In genomic region chr2:32450881-32451844, GRCm38 (mm10) we compare ENCODE assay signal across 8 mouse cellular contexts. TPM values are rescaled to one million over a fixed set of nuclear protein-coding genes. Genes with fewer than 3 reads are reported as not detected.
DNase-seq lines count a peak whose midpoint lies in the region; ATAC-seq and TF ChIP-seq lines count a peak whose summit lies in the region.

Gene Slc25a25, minus strand, starts transcription at chr2:32451445.

- peak; percentile 98 for DNase-seq in A20 (ENCODE audit: low read depth, low spot score)
- DNase-seq in heart, embryonic 10.5 days (ENCODE audit: low spot score): peak; percentile 99
- DNase-seq in liver: peak; percentile 99
- peak; percentile 98 for DNase-seq in spleen, postnatal 4 days (ENCODE audit: low spot score in 2 of 2)

- H3K4me3 ChIP-seq in bone marrow macrophage, adult 2 months (ENCODE audit: insufficient read depth, low read length): peak within 1 kb of the TSS; percentile 84
- peak within 1 kb of the TSS; percentile 62 for H3K4me3 ChIP-seq in embryonic fibroblast, embryonic 13.5 days (ENCODE audit: insufficient read depth, low read length)
- H3K4me3 ChIP-seq in heart, embryonic 10.5 days: peak within 1 kb of the TSS; percentile 84
- peak within 1 kb of the TSS; percentile 85 for H3K4me3 ChIP-seq in kidney, embryonic 15.5 days (replicated peaks)

- peak within 1 kb of the TSS; percentile 76 for H3K9ac ChIP-seq in kidney, embryonic 15.5 days

- WGBS in heart, embryonic 10.5 days: under 1% methylated on average over 103 of the region's 103 CpGs
- WGBS in kidney, embryonic 15.5 days: under 1% methylated on average over 94 of the region's 103 CpGs

- peaks cover 31% of the 10 kb centered on the region for H3K4me1 ChIP-seq in bone marrow macrophage, adult 2 months (ENCODE audit: control insufficient read depth, insufficient read depth, low read length)
- peaks cover 9% of the 10 kb centered on the region; the same call in 1 of the 2 replicates for H3K4me1 ChIP-seq in embryonic fibroblast, embryonic 13.5 days (ENCODE audit: control insufficient read depth, insufficient read depth, low read length)
- H3K4me1 ChIP-seq in heart, embryonic 10.5 days: peaks cover 52% of the 10 kb centered on the region
- peaks cover 54% of the 10 kb centered on the region for H3K4me1 ChIP-seq in kidney, embryonic 15.5 days

- no peak for TF ChIP-seq CTCF in bone marrow macrophage, adult 2 months (IDR thresholded peaks at IDR 0.05; ENCODE audit: low read depth, low read length)
- no peak for TF ChIP-seq CTCF in embryonic fibroblast, embryonic 13.5 days (IDR thresholded peaks at IDR 0.05; ENCODE audit: borderline replicate concordance, insufficient read depth, low read length)

- peak; percentile 92 for ATAC-seq in kidney, embryonic 15.5 days (replicated peaks; ENCODE audit: low FRiP score)
- ATAC-seq in monocyte, adult 5-6 weeks (replicated peaks; ENCODE audit: insufficient number of reproducible peaks, low FRiP score, low TSS enrichment, poor library complexity, severe bottlenecking): peak; percentile 78

- H3K36me3 ChIP-seq in heart, embryonic 10.5 days: peaks cover 10% of the 10 kb centered on the region; the same call in 1 of the 2 replicates
- H3K36me3 ChIP-seq in kidney, embryonic 15.5 days: peaks cover 13% of the 10 kb centered on the region

- no peak for TF ChIP-seq POLR2A in bone marrow macrophage, adult 2 months (IDR thresholded peaks at IDR 0.05; ENCODE audit: borderline replicate concordance, low read depth, low read length)
- TF ChIP-seq POLR2A in embryonic fibroblast, embryonic 13.5 days (IDR thresholded peaks at IDR 0.05; ENCODE audit: low read depth, low read length): peak; percentile 62

- no peaks in the 10 kb centered on the region for H3K9me3 ChIP-seq in heart, embryonic 10.5 days
- no peaks in the 10 kb centered on the region for H3K9me3 ChIP-seq in kidney, embryonic 15.5 days (replicated peaks)

- no peaks in the 10 kb centered on the region for H3K27me3 ChIP-seq in heart, embryonic 10.5 days (ENCODE audit: insufficient read depth, poor library complexity, severe bottlenecking)
- no peaks in the 10 kb centered on the region for H3K27me3 ChIP-seq in kidney, embryonic 15.5 days

- peak within 1 kb of the TSS; percentile 91 for H3K4me2 ChIP-seq in kidney, embryonic 15.5 days

- H3K27ac ChIP-seq in bone marrow macrophage, adult 2 months (ENCODE audit: insufficient read depth, low read depth, low read length): peak within 1 kb of the TSS; percentile 89
- peak within 1 kb of the TSS; percentile 98 for H3K27ac ChIP-seq in embryonic fibroblast, embryonic 13.5 days (ENCODE audit: insufficient read depth, low read length)
- H3K27ac ChIP-seq in heart, embryonic 10.5 days: peak within 1 kb of the TSS; percentile 92
- peak within 1 kb of the TSS; percentile 99 for H3K27ac ChIP-seq in kidney, embryonic 15.5 days

RNA-seq across cellular contexts. Expression of gene Slc25a25, which starts in this region (rescaled TPM):
- 4.8 and 6.9 TPM in 2 replicates for polyA plus RNA-seq in bone marrow macrophage, adult 2 months (2012; ENCODE audit: insufficient read depth, insufficient read length, missing spikeins)
- 10.7 and 16.6 TPM in 2 replicates for polyA plus RNA-seq in embryonic fibroblast, embryonic 13.5 days (2011; ENCODE audit: insufficient read length, low read depth, missing spikeins)
- polyA plus RNA-seq in heart, embryonic 10.5 days (2016; fragmentation: Nextera tagmentation; extraction: Ambion mirVana): 17.0 and 17.3 TPM in 2 replicates
- polyA plus RNA-seq in kidney, embryonic 15.5 days (2015; fragmentation: Nextera tagmentation; extraction: Ambion mirVana): 20.4 and 20.7 TPM in 2 replicates
- 27.4 to 47.7 TPM (median 28.0 TPM) in 3 replicates for total RNA-seq in monocyte, adult 5-6 weeks (2017)

Comparison
In these comparisons a context has a peak if more than half of its experiments do, and no peak if none do; other contexts are left out.
1. Peak in every context shown above with its lines: DNase-seq, ATAC-seq, H3K4me3 ChIP-seq and H3K27ac ChIP-seq.